Mouse (Mus musculus) heart, postnatal 0 days (tissue): ENCODE results near the gene Prdm11. TPM values are rescaled to one million over a fixed set of nuclear protein-coding genes. Genes with fewer than 3 reads are reported as not detected.

Source experiments
- ATAC-seq: fragments of 200-750 bp; cut with Nextera tagmentation; 2 replicates; pipeline ENCODE4 v1.8.0; 2017; ENCODE audit warnings: low read depth, moderate number of reproducible peaks, moderate library complexity; ENCODE audit not compliant: insufficient read depth
- DNase-seq: peaks from one replicate; pipeline ENCODE4 v3.0.0-alpha.2; 2016; ENCODE audit warnings: low spot score
- H3K27ac ChIP-seq: fragments of 300-500 bp; sonication (generic); 2 replicates; pipeline ENCODE4 v1.5.1; 2014; ENCODE audit warnings: low read depth, mild to moderate bottlenecking
- H3K27me3 ChIP-seq: fragments of 300-500 bp; sonication (generic); 2 replicates; pipeline ENCODE4 v1.6.1; 2014; ENCODE audit warnings: low read length, mixed read lengths; ENCODE audit not compliant: control insufficient read depth, insufficient read depth
- H3K36me3 ChIP-seq: fragments of 300-500 bp; sonication (generic); replicated peaks from 2 replicates; pipeline ENCODE4 v1.6.1; 2014; ENCODE audit warnings: low read length, mixed read lengths; ENCODE audit not compliant: control insufficient read depth, insufficient read depth
- H3K4me1 ChIP-seq: fragments of 300-500 bp; sonication (generic); 2 replicates; pipeline ENCODE4 v1.6.1; 2014; ENCODE audit warnings: antibody characterized with exemption; ENCODE audit not compliant: control insufficient read depth, insufficient read depth
- H3K4me2 ChIP-seq: fragments of 300-500 bp; sonication (generic); 2 replicates; pipeline ENCODE4 v1.6.1; 2014; ENCODE audit warnings: low read depth, mild to moderate bottlenecking, low read length, moderate library complexity
- H3K4me3 ChIP-seq: fragments of 300-500 bp; sonication (generic); 2 replicates; pipeline ENCODE4 v1.5.1; 2014; ENCODE audit warnings: low read depth, low read length
- H3K9ac ChIP-seq: fragments of 300-500 bp; sonication (generic); replicated peaks from 2 replicates; pipeline ENCODE4 v1.6.1; 2014; ENCODE audit warnings: low read depth, low read length, mixed read lengths
- H3K9me3 ChIP-seq: fragments of 300-500 bp; sonication (generic); replicated peaks from 2 replicates; pipeline ENCODE4 v1.6.1; 2016; ENCODE audit warnings: low read length; ENCODE audit not compliant: control insufficient read depth
- CTCF ChIP-seq: IDR thresholded peaks from 2 replicates; pipeline ENCODE4 v1.5.1; 2016; ENCODE audit warnings: antibody characterized with exemption, control low read depth, low read depth
- EP300 ChIP-seq: IDR thresholded peaks from 2 replicates; pipeline ENCODE4 v1.6.1; 2016; ENCODE audit warnings: antibody characterized with exemption, low read depth
- WGBS: fragments of 180-500 bp; shearing (Covaris S2); extraction: QIAGEN DNeasy Blood & Tissue Kit; methylation state at CpG from one replicate; pipeline ENCODE4 v1.1.7; 2014; 5-methylcytosine and 5-hydroxymethylcytosine counted together
- polyA plus RNA-seq: library from polyadenylated mRNA; unstranded; fragments of >200 nt; fragmentation: Nextera tagmentation; extraction: Ambion mirVana; gene quantifications from 2 replicates; pipeline ENCODE4 v1.2.1, GENCODE M21; 2015
- total RNA-seq: library from RNA; depleted of rRNA; stranded (reverse); fragments of >200 nt; gene quantifications from 2 replicates; pipeline ENCODE4 v1.2.3, GENCODE M21; 2014; ENCODE audit warnings: low replicate concordance

Gene Prdm11
- total and polyA plus RNA-seq, 2 experiments from 2014 or later, result 2.7 to 10.7 TPM

DNA sequence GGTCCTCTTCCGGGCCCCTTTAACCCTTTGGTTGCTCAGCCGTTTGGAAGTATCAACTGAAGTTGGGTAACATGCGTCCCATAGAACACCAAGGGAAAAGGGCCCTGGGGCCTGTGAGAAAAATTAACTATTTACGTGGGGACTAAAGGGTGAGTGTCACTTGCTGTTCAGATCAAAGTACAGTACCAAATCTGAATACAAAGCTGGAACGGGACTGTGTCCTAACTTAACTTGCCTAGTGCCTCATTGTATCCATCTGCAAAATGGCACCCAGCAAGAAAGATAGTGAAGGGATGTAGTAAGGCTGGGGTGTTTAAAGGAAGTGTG is 505 bp upstream of the Prdm11 start:
- Histone ChIP-seq H3K27ac (peak overlapping the region; percentile 98), H3K27me3 (no peaks in the 10 kb centered on the region), H3K4me1 (peaks cover 40% of the 10 kb centered on the region), H3K36me3 (no peaks in the 10 kb centered on the region), H3K4me2 (peak overlapping the region; percentile 71), H3K4me3 (peak overlapping the region; percentile 90), H3K9ac (peak overlapping the region; percentile 99), H3K9me3 (no peaks in the 10 kb centered on the region)
- DNase-seq (no peak), ATAC-seq (no peak)
- WGBS, result 15% methylated on average over 5 of the region's 5 CpGs
- TF ChIP-seq EP300, result no peak
- TF ChIP-seq CTCF, result no peak

DNA sequence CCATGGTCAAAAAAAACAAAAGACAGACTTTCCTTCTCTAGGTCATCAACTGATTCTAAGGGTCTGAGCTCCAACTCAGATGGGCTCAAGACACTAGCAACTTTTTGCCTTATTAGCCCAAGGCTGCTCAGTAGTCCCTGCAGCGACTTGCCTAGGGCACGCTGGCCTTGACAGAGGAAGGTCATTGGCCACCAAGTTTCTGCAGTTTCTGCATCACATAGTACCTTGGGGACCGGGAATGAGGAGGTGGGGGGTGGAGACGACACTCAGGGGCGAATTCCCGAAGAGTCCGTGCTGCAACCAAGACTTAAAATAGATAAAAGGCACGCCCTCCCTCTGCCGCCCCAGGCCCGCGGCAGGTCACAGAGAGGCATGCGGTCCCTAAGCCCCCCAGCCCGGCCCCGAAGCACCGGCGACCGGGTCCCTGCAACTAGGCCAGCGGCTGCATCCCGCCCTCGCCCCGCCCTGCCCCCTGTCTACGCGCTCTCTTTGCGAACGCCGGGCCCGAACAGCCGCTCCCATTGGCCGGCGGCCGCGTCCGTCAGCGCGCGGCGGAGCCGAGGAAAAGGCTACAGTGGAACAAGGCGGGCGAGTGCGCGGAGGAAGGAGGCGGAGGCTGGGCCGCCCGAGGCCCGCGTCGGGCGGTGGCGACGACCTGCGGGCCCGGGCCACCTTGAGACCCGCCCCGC is 694 bp downstream of the Prdm11 start:
- peak overlapping the region; percentile 98 for H3K27ac ChIP-seq
- no peak for TF ChIP-seq EP300
- peak; percentile 39 for TF ChIP-seq CTCF
- no peaks in the 10 kb centered on the region for H3K27me3 ChIP-seq
- under 1% methylated on average over 46 of the region's 55 CpGs for WGBS
- ATAC-seq, result peak; percentile 93
- H3K4me2 ChIP-seq, result peak overlapping the region; percentile 71
- peak overlapping the region; percentile 99 for H3K9ac ChIP-seq
- DNase-seq, result peak; percentile 94
- peak overlapping the region; percentile 90 for H3K4me3 ChIP-seq
- H3K36me3 ChIP-seq, result no peaks in the 10 kb centered on the region
- peaks cover 50% of the 10 kb centered on the region for H3K4me1 ChIP-seq
- H3K9me3 ChIP-seq, result no peaks in the 10 kb centered on the region

DNA sequence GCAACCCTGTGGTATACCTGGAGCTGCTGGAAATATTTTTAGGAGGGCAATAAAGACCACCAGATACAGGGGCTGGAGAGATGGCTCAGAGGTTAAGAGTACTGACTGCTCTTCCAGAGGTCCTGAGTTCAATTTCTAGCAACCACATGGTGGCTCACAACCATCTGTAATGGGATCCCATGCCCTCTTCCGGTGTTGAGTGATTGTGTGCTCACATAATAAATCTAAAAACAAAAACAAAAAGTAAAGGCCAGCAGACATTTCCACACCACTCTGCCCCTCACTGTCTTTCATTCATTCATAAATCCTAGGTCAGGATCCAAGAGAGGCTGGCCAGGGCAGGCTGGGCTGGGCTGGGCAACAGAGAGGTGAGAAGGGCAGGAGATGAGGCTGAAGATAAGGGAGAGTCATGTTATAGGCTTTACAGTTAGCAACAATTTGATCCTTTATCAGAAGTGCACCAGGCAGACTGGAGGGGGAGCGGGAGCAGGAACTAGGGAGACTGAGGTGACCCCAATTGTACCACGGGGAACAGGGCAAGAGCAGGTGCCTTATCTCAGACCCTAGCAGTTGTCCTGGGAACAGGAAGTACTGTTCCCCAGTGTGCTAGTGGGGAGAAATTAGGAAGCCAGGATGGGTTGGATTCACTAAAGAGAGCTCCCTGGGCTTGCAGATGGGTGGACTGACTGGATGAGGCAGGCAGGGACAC is 2.4 kb downstream of the Prdm11 start:
- Histone ChIP-seq H3K9ac (no peak overlapping the region), H3K27me3 (no peaks in the 10 kb centered on the region), H3K4me3 (no peak overlapping the region), H3K27ac (no peak overlapping the region), H3K9me3 (no peaks in the 10 kb centered on the region), H3K36me3 (no peaks in the 10 kb centered on the region), H3K4me1 (peaks cover 62% of the 10 kb centered on the region), H3K4me2 (no peak overlapping the region)
- DNase-seq (no peak), ATAC-seq (no peak)
- WGBS, result 74% methylated on average over 3 of the region's 3 CpGs
- TF ChIP-seq CTCF (no peak), EP300 (no peak)

DNA sequence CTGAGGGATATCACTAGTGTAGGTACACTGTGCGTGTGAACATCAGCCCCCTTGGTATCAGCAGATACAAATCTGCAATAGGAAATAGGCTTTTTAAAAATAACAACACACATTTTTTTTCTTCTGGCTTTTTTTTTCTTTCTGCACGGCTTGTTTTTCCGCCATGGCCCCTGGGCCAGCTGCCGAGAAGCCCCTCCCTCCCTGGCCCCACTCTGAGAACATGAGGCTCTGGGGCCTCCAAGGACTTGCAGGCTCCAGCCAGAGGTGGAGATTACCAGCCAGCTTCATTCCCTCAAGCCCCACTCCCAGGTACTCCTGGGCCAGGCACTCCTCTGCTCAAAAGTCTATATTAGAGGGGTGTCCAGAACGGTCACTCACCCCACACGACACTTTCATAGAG is 4.5 kb downstream of the Prdm11 start:
- Histone ChIP-seq H3K9ac (no peak overlapping the region; the same call in 1 of the 2 replicates), H3K4me2 (no peak overlapping the region), H3K4me1 (peaks cover 64% of the 10 kb centered on the region), H3K27me3 (no peaks in the 10 kb centered on the region), H3K4me3 (no peak overlapping the region), H3K36me3 (no peaks in the 10 kb centered on the region), H3K9me3 (no peaks in the 10 kb centered on the region), H3K27ac (peak overlapping the region; percentile 76)
- no peak for DNase-seq
- ATAC-seq, result no peak
- no peak for TF ChIP-seq EP300
- no peak for TF ChIP-seq CTCF
- 17% methylated on average over 6 of the region's 6 CpGs for WGBS

DNA sequence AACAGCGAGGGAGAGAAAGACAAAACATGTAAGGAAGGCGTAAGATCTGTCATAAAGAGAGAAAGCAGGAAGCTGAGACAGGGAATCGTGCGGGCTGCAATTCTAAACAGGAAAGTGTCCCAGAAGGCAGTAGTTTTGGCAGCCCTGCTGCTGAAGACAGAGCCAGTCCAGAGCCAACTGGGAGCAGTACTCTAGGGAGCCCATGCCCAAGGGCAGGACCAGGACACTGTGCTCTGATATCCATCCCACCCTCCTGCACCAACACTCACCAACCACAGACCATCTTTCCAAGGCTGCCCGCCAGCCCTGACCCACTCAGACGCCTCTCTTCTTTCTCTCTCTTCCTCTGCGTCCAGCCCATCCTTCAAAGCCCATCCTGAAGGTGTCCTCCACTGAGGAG is 5.1 kb downstream of the Prdm11 start:
- Histone ChIP-seq H3K9ac (no peak overlapping the region; the same call in 1 of the 2 replicates), H3K9me3 (no peaks in the 10 kb centered on the region), H3K4me2 (no peak overlapping the region), H3K4me1 (peaks cover 69% of the 10 kb centered on the region), H3K36me3 (no peaks in the 10 kb centered on the region), H3K4me3 (no peak overlapping the region), H3K27ac (peak overlapping the region; percentile 76), H3K27me3 (no peaks in the 10 kb centered on the region)
- 44% methylated on average over 7 of the region's 7 CpGs for WGBS
- TF ChIP-seq CTCF (no peak), EP300 (no peak)
- DNase-seq (no peak), ATAC-seq (0 out of 2 replicates have a peak, but pooled peaks have one; percentile 12)
